Mouse (Mus musculus): ENCODE data around the gene Mrpl23.

- TF ChIP-seq POLR2A (IDR thresholded peaks at IDR 0.05; ENCODE audit: extremely low read depth, insufficient read depth, low read length) (no peak), CTCF (IDR thresholded peaks at IDR 0.05; ENCODE audit: extremely low read depth, insufficient read depth, low read length) (no peak)
Observed at GRCm38 (mm10) chr7:142542771-142543303, 10.4 kb downstream of the Mrpl23 start.

Data from cortical plate, adult 2 months (tissue).